Mouse (Mus musculus): Measurements from ENCODE around the gene Pla2g2d. TPM values are rescaled to one million over a fixed set of nuclear protein-coding genes. Genes with fewer than 3 reads are reported as not detected.

The Pla2g2d gene
- polyA plus RNA-seq, 1 experiment from 2014 or later = not detected

DNA sequence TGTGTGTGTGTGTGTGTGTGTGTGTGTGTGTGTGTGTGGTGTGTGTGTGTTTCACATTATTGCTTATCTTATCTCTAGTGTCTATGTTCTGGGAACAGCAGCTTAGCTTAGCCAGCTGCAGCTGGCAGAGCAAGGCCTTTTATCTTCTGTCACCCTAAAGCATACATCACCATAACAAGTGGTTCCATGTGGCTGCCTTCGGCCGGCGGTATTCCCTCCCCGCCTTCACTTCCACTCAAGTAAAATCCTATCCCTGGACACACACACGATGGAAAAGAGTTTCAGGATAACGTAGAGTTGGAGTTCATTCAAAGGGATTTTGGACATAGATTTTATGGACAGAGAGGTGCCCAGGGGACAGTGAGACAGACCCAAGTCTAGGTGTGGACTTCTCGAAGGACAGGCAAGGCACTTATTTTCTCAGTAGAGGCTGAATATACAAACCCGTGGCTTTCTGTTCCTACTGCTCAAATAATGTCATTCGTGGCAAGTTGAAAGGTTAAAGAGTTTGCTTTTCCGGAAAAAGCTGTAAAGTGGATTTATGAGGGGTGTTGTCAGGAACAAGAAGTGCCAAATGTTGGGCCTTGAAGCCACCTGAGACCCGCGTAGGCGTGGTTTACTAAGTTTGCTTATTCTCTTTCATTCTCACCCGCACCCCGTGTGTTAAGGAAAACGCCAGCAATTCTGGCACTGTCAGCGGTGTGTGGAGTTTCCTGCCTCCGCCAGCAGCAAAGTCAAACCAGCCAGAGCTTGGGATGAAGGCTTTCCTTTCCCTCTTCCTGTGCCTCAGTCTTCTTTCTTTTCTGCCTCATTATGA is 50.4 kb downstream of the Pla2g2d start:
- Histone ChIP-seq H3K4me3 (ENCODE audit: low read depth, low read length) (no peak overlapping the region), H3K9ac (ENCODE audit: low read depth, low read length) (no peak overlapping the region), H3K27me3 (replicated peaks; ENCODE audit: control insufficient read depth, insufficient read depth, low read length) (no peaks in the 10 kb centered on the region), H3K4me2 (no peak overlapping the region), H3K4me1 (replicated peaks; ENCODE audit: control insufficient read depth, insufficient read depth, low read length) (no peaks in the 10 kb centered on the region), H3K36me3 (ENCODE audit: control insufficient read depth, insufficient read depth, low read length) (no peaks in the 10 kb centered on the region), H3K27ac (ENCODE audit: low read depth, low read length) (no peak overlapping the region), H3K9me3 (ENCODE audit: control insufficient read depth, low read length) (no peaks in the 10 kb centered on the region)
- 37% methylated on average over 18 of the region's 18 CpGs for WGBS
- DNase-seq (ENCODE audit: low spot score) = no peak
- ATAC-seq (replicated peaks; ENCODE audit: low FRiP score) = no peak

DNA sequence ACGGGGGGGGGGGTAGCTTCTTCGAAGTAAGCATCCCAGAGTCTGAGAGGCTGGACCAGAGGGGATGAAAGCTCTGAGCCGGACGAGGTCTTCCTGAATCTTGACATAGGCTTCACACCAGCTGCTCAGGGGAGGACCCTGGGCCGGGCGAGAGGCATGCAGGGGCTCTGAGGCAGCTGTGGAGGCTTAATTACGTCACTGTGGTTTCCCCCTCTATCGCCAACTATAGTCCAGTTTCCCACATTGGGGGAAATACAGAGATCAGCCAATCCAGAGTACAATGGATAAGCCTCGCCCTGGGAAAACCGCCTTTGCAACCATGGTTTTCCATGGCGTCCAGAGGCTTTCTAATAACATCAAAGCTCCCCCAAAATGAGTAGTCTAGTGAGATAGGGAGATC is 51.6 kb downstream of the Pla2g2d start:
- no peak overlapping the region for H3K4me3 ChIP-seq (ENCODE audit: low read depth, low read length)
- no peaks in the 10 kb centered on the region for H3K36me3 ChIP-seq (ENCODE audit: control insufficient read depth, insufficient read depth, low read length)
- 32% methylated on average over 11 of the region's 11 CpGs for WGBS
- H3K27me3 ChIP-seq (replicated peaks; ENCODE audit: control insufficient read depth, insufficient read depth, low read length) = no peaks in the 10 kb centered on the region
- no peak overlapping the region; the same call in 1 of the 2 replicates for H3K4me2 ChIP-seq
- ATAC-seq (replicated peaks; ENCODE audit: low FRiP score) = no peak
- H3K9me3 ChIP-seq (ENCODE audit: control insufficient read depth, low read length) = no peaks in the 10 kb centered on the region
- no peak overlapping the region for H3K27ac ChIP-seq (ENCODE audit: low read depth, low read length)
- no peaks in the 10 kb centered on the region for H3K4me1 ChIP-seq (replicated peaks; ENCODE audit: control insufficient read depth, insufficient read depth, low read length)
- no peak for DNase-seq (ENCODE audit: low spot score)
- H3K9ac ChIP-seq (ENCODE audit: low read depth, low read length) = no peak overlapping the region

Other genes with a start within 250 kb of the Pla2g2d start
- not detected in 2 replicates for gene Vwa5b1, start 139.9 kb upstream of the Pla2g2d start, polyA plus RNA-seq (2014; fragmentation: Nextera tagmentation; extraction: Ambion mirVana)
- gene Pla2g2c, start 50.9 kb upstream of the Pla2g2d start, polyA plus RNA-seq (2014; fragmentation: Nextera tagmentation; extraction: Ambion mirVana) = 0.22 and 0.27 TPM in 2 replicates
- gene Ubxn10, start 38.6 kb upstream of the Pla2g2d start, polyA plus RNA-seq (2014; fragmentation: Nextera tagmentation; extraction: Ambion mirVana) = 0.48 and 0.74 TPM in 2 replicates
- not detected in 2 replicates for gene Pla2g2f, start 18.1 kb upstream of the Pla2g2d start, polyA plus RNA-seq (2014; fragmentation: Nextera tagmentation; extraction: Ambion mirVana)
- gene Pla2g5, start 87.7 kb downstream of the Pla2g2d start, polyA plus RNA-seq (2014; fragmentation: Nextera tagmentation; extraction: Ambion mirVana) = 0.16 TPM in 1 of 2 replicates, not detected in the other
- not detected in 2 replicates for gene Gm13030, start 98.2 kb downstream of the Pla2g2d start, polyA plus RNA-seq (2014; fragmentation: Nextera tagmentation; extraction: Ambion mirVana)
- gene Pla2g2e, start 102.2 kb downstream of the Pla2g2d start, polyA plus RNA-seq (2014; fragmentation: Nextera tagmentation; extraction: Ambion mirVana) = not detected in 2 replicates
- gene Otud3, start 138.2 kb downstream of the Pla2g2d start, polyA plus RNA-seq (2014; fragmentation: Nextera tagmentation; extraction: Ambion mirVana) = 3.0 and 3.8 TPM in 2 replicates
- not detected in 2 replicates for gene Rnf186, start 191.4 kb downstream of the Pla2g2d start, polyA plus RNA-seq (2014; fragmentation: Nextera tagmentation; extraction: Ambion mirVana)
- 1.5 and 1.9 TPM in 2 replicates for gene Tmco4, start 197.2 kb downstream of the Pla2g2d start, polyA plus RNA-seq (2014; fragmentation: Nextera tagmentation; extraction: Ambion mirVana)

All from liver, embryonic 11.5 days (tissue).